Mouse (Mus musculus) MEL (cell line): ENCODE data around the gene Phf7.

Experiments
- BHLHE40 ChIP-seq: IDR thresholded peaks from 2 replicates; pipeline ENCODE4 v1.6.1; 2012; ENCODE audit warnings: low read depth, mild to moderate bottlenecking, inconsistent platforms, low read length, improper control_type of control experiment, borderline replicate concordance
- CTCF ChIP-seq, 3 experiments: IDR thresholded peaks in 2 of 3; conservative IDR thresholded peaks in 1 of 3; 2 replicates each; pipeline ENCODE4 v1.5.1; 2011 to 2012; ENCODE audit warnings: low read length in 3 of 3, low read depth in 2 of 3, mild to moderate bottlenecking in 2 of 3, improper control_type of control experiment in 1 of 3, inconsistent platforms in 1 of 3, mixed read lengths in 1 of 3, moderate library complexity in 1 of 3; ENCODE audit not compliant: control insufficient read depth in 1 of 3, insufficient read depth in 1 of 3, poor library complexity in 1 of 3, severe bottlenecking in 1 of 3
- E2F4 ChIP-seq: IDR thresholded peaks from 2 replicates; pipeline ENCODE4 v1.6.1; 2011; ENCODE audit warnings: low read depth, low read length, improper control_type of control experiment, borderline replicate concordance
- EP300 ChIP-seq, 2 experiments: IDR thresholded peaks; 2 replicates each; pipeline ENCODE4 v1.6.1; 2011; ENCODE audit warnings: improper control_type of control experiment in 2 of 2, low read length in 2 of 2, low read depth in 1 of 2, mild to moderate bottlenecking in 1 of 2
- ETS1 ChIP-seq: IDR thresholded peaks from 2 replicates; pipeline ENCODE4 v1.6.1; 2012; ENCODE audit warnings: low read depth, mild to moderate bottlenecking, inconsistent platforms, low read length, improper control_type of control experiment, moderate library complexity
- GABPA ChIP-seq: IDR thresholded peaks from 2 replicates; pipeline ENCODE4 v1.6.1; 2012; ENCODE audit warnings: low read depth, mild to moderate bottlenecking, inconsistent platforms, low read length, improper control_type of control experiment, moderate library complexity
- GATA1 ChIP-seq: IDR thresholded peaks from 2 replicates; pipeline ENCODE4 v1.6.1; 2011; ENCODE audit warnings: low read depth, low read length, improper control_type of control experiment
- HCFC1 ChIP-seq: IDR thresholded peaks from 2 replicates; pipeline ENCODE4 v1.6.1; 2012; ENCODE audit warnings: low read depth, mild to moderate bottlenecking, inconsistent platforms, low read length, improper control_type of control experiment, moderate library complexity
- MAX ChIP-seq: IDR thresholded peaks from 2 replicates; pipeline ENCODE4 v1.6.1; 2011; ENCODE audit warnings: low read length, improper control_type of control experiment
- MEF2A ChIP-seq: IDR thresholded peaks from 2 replicates; pipeline ENCODE4 v1.6.1; 2014; ENCODE audit warnings: low read depth, mild to moderate bottlenecking, inconsistent platforms, low read length, improper control_type of control experiment; ENCODE audit not compliant: poor library complexity, insufficient replicate concordance, severe bottlenecking; ENCODE audit errors: extremely low read depth
- POLR2A ChIP-seq, 2 experiments: IDR thresholded peaks; 2 replicates each; pipeline ENCODE4 v1.6.1; 2011 to 2012; ENCODE audit warnings: low read length in 2 of 2, mild to moderate bottlenecking in 2 of 2, control low read depth in 1 of 2, improper control_type of control experiment in 1 of 2, low read depth in 1 of 2, moderate library complexity in 1 of 2; ENCODE audit not compliant: control insufficient read depth in 1 of 2, insufficient read depth in 1 of 2, poor library complexity in 1 of 2
- POLR2AphosphoS5 ChIP-seq: IDR thresholded peaks from 2 replicates; pipeline ENCODE4 v1.6.1; 2012; ENCODE audit warnings: low read depth, borderline replicate concordance, mild to moderate bottlenecking, inconsistent platforms, low read length, moderate library complexity, mixed read lengths
- RCOR1 ChIP-seq: IDR thresholded peaks from 2 replicates; pipeline ENCODE4 v1.6.1; 2012; ENCODE audit warnings: low read depth, mild to moderate bottlenecking, inconsistent platforms, low read length, improper control_type of control experiment
- ZC3H11A ChIP-seq: IDR thresholded peaks from 2 replicates; pipeline ENCODE4 v1.6.1; 2012; ENCODE audit warnings: low read depth, mild to moderate bottlenecking, inconsistent platforms, low read length, improper control_type of control experiment

GRCm38 (mm10) chr14:31194891-31195513 lies 56.1 kb downstream of the Phf7 start:
- no peak for TF ChIP-seq CTCF (IDR thresholded peaks at IDR 0.05 in 2 of 3, conservative IDR thresholded peaks at IDR 0.05 in 1 of 3; ENCODE audit: control insufficient read depth in 1 of 3, insufficient read depth in 1 of 3, low read depth in 2 of 3, low read length in 3 of 3, poor library complexity in 1 of 3, severe bottlenecking in 1 of 3)
- no peak for TF ChIP-seq POLR2AphosphoS5
- no peak for TF ChIP-seq MEF2A
- no peak for TF ChIP-seq POLR2A (IDR thresholded peaks at IDR 0.05; ENCODE audit: control insufficient read depth in 1 of 2, insufficient read depth in 1 of 2, low read depth in 1 of 2, low read length in 2 of 2, poor library complexity in 1 of 2)
- TF ChIP-seq E2F4 = no peak
- TF ChIP-seq BHLHE40 = no peak
- TF ChIP-seq EP300 (IDR thresholded peaks at IDR 0.05; ENCODE audit: low read depth in 1 of 2, low read length in 2 of 2) = no peak
- TF ChIP-seq GATA1 = no peak
- TF ChIP-seq GABPA = no peak
- no peak for TF ChIP-seq ZC3H11A
- no peak for TF ChIP-seq MAX
- no peak for TF ChIP-seq HCFC1
- TF ChIP-seq ETS1 = no peak
- TF ChIP-seq RCOR1 = no peak
